Mouse (Mus musculus) cerebellum, postnatal 10 days (tissue): Measurements from ENCODE around the gene Fut4.

ENCODE experiments used
- DNase-seq, 2 experiments: peaks; one replicate each; pipeline ENCODE4 v3.0.0; 2021; ENCODE audit warnings: mixed read lengths in 2 of 2

Fut4 gene

GRCm38 (mm10) chr9:14752001-14752522 is at the start of gene Fut4:
Gene Fut4, minus strand, starts transcription at chr9:14752393.
- DNase-seq: peak in 1 of 2 experiments; percentile 41

DNA sequence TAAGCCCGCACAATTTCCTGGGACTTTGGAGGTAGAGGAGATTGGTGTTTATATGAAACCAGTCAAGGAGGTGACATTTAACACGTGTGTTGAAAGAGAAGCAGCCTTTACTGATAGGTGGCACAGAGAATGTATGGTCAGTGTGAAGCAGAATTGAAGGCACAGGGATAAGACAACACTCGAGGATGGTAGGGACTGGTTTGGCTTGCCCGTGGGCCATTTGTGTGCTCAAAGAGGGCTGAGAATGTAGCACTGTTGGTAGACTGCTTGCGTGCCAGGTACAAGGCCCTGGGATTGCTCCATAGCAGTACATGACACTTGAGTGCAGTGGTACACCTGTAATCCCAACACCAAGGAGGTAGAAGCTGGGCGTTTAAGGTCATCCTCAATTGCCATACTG is 35.2 kb upstream of the Fut4 start:
- no peak for DNase-seq

GRCm38 (mm10) chr9:14784039-14785002 is 32.1 kb upstream of the Fut4 start, which contains the start of the genes Mre11a and Ankrd49:
Gene Mre11a, plus strand, starts transcription at chr9:14784654.
Gene Ankrd49, minus strand, starts transcription at chr9:14784856.
- peak; percentile 95 for DNase-seq

DNA sequence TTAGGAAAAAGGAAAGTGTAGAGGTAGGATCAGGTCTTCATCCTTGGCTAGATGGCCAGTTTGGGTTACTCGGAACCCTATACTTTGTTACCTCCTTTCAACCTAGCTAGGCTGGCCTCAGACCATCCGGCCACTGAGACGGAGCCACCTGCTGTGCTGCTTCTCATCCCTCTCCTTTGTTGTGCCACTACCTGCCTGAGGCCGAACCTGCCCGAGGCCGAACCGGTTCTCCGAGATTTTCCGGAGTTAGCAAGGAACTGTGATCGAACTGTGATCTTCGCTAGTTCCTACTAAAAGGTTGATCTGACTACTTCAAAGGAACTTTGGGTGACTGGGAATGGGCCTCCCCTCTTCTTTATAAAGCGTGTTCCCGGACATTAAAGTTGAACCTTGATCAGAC is 26.1 kb upstream of the Fut4 start:
- no peak for DNase-seq

- peak; percentile 26 to 36 for DNase-seq
These were observed 21.6 kb upstream of the Fut4 start for GRCm38 (mm10) chr9:14773813-14774212.

- DNase-seq: no peak
These were observed 19.9 kb upstream of the Fut4 start for GRCm38 (mm10) chr9:14772074-14772473.

- peak; percentile 8 to 9 for DNase-seq
These were observed 18.7 kb upstream of the Fut4 start, which contains the start of gene 1700012B09Rik for GRCm38 (mm10) chr9:14770803-14771471. Gene 1700012B09Rik, minus strand, starts transcription at chr9:14771030.

DNA sequence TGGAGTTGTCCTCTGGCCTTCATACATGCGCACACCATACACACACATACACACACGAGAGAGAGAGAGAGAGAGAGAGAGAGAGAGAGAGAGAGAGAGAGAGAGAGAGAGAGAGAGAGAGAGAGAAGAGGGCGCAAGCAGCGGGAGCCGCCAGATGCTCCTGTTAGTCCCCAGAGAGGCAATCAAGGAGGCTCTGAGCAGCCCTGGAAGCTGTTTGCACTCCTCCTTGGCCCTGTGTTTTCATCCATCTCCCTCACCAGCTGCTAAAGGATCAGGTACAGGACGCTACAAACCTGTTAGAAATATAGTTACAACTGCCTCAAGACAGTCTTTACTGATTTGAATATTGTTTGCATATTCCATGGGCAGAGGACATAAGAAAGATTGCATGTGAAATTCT is 17.6 kb upstream of the Fut4 start:
- no peak for DNase-seq

DNA sequence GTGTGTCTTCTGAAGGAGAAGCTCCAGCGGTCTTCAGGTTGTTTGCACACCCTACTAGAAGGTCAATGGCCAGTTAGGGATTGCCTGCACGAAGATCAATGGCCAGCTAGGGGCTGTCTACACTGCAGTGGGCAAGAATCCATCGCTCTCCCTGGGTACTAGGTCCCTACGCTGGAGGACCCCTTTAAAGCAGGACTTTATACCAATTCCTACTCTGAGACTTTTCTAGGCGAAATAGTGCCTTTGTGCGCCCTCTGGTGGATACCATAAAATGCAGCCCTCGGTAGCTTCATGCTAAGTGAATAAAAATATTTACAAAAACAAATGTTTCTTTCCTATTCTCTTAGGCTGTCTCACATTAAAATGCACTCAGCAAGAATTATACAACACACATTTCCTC is 12.6 kb upstream of the Fut4 start:
- peak; percentile 69 to 76 for DNase-seq

DNA sequence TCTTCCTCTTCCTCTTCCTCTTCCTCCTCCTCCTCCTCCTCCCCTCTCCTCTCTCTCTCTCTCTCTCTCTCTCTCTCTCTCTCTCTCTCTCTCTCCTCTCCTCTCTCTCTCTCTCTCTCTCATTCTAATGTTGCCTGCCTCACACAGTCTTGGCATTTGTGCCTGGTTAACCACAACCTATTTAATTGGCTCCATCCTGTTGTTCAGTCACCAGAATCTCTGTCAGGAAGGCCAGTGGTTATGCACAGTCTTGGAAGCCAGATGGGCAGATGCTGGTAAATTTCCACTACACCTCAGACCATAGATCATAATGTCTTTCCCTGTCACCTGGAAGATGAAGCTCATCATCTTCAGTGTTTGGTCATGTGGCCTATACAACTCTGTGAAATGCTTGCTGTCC is 7.1 kb upstream of the Fut4 start:
- no peak for DNase-seq

DNA sequence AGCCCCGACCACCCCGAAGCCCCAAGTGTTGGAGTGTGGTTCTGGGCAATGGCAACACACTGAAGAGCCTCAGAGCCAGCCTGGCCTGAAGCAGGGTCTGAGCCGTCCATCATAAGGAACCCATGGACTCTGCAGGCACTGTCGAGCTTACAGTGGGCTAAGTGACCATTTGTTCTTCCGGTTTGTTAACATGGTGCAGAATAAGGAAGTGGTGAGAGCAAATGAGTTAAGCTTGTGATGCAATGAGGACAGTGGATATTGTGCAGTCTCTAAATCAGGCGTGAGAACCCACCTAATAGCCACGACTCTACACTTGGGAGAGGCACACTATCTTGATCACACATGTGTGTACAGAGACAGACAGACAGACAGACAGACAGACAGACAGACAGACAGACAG is 6.4 kb upstream of the Fut4 start:
- DNase-seq: no peak

- no peak for DNase-seq
These were observed 2.3 kb upstream of the Fut4 start for GRCm38 (mm10) chr9:14754469-14754868.

- DNase-seq: no peak
These were observed 1.8 kb upstream of the Fut4 start for GRCm38 (mm10) chr9:14753947-14754346.

GRCm38 (mm10) chr9:14751503-14752000 is 641 bp downstream of the Fut4 start:
- peak in 1 of 2 experiments; percentile 27 for DNase-seq

DNA sequence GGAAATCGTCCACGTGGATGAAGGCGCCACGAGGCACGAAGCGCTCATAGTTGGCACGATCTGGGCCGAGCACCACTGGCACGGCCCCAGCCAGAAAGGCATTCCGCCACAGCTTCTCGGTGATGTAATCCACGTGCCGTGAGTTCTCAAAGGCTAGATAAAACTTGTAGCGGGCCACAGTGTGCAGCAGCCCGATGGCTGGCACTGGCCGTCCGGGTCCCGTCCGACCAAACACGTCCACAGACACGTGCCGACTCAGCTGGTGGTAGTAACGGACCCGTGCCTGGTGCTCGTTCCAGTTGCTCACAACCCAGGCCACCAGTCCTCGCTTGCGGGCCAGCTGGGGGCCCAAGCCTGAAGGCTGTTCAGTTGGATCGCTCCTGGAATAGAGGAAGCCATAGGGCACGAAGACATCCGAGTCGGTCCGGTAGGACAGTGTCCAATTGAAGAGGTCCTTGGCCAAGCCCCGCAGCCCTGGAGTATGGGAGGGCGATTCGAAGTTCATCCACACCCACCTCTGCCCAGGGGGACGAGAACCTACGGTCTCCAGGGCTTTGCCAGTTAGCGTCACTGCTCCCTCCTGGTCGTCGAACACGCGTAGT is 1.2 kb downstream of the Fut4 start:
- DNase-seq: peak; percentile 44 to 51

DNA sequence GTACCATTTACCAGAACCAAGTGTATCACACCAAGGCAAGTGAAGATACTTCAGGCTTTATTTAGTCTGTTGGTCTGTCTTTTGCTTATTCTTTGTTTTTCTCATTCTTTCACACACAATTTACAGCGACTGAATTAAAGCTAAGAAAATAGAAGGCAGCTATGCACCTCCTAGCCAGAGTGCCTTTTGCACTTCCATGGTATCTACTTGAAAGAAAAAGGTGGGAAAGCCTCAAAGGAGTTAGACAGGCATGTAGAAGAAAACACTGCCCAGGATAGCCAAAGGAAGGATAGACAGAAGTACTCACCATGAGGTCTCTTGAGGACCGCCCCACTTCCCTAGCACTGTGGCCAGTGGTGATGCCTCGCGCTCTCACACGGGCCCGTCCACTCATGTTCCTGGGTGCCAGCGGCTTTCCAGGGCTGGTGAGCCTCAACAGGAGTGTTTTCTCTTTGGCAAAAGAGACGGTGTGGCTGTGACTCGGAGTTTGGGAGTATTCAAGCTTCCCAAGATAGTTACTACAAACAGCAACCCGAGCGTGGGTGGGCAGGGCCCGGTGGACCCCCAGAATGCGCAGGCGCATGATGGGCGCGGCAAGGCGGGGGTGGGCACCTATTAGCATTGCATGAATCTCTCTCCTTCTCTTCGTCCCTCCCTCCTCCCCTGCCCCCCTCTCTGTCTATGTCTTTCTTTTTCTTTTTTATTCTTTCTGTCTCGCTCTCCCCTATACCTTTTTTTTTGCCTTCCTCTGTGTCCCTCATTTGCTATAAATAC is 11.9 kb downstream of the Fut4 start, which contains the start of gene Piwil4:
Gene Piwil4 (minus strand): TSS at position 583 of the 774 bp plus-strand sequence.
- DNase-seq: no peak

GRCm38 (mm10) chr9:14739498-14740150 is 12.6 kb downstream of the Fut4 start:
- no peak for DNase-seq

GRCm38 (mm10) chr9:14730941-14731541 is 21.2 kb downstream of the Fut4 start:
- DNase-seq: peak; percentile 45 to 54

DNA sequence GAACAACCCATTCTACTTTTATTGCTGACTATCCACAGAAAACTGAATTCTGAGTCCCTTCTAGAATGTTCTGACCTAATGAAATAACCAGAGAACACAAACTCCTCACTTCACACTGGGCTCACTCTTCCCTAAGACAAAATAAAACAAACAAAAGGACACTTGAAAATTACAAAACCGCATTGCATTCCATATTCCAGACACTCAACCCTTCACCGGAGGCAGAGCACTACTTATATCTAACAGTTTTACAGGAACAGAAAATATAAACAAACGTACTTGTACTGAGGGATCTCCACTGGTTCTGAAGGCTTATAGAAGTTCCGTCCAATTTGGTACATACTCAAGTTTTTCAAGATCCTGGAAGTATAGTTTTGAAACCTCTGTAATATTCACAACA is 23.8 kb downstream of the Fut4 start:
- DNase-seq: no peak

- no peak for DNase-seq
These were observed 25.6 kb downstream of the Fut4 start for GRCm38 (mm10) chr9:14726629-14727028.

- DNase-seq: no peak
These were observed 26.2 kb downstream of the Fut4 start for GRCm38 (mm10) chr9:14726005-14726404.
